Mouse (Mus musculus) right cerebral cortex, postnatal 10 days (tissue): ENCODE measurements around the gene Zxdc.

Source experiments
- DNase-seq, 2 experiments: peaks; one replicate each; pipeline ENCODE4 v3.0.0; 2021; ENCODE audit warnings: low spot score in 2 of 2

The Zxdc gene

DNA sequence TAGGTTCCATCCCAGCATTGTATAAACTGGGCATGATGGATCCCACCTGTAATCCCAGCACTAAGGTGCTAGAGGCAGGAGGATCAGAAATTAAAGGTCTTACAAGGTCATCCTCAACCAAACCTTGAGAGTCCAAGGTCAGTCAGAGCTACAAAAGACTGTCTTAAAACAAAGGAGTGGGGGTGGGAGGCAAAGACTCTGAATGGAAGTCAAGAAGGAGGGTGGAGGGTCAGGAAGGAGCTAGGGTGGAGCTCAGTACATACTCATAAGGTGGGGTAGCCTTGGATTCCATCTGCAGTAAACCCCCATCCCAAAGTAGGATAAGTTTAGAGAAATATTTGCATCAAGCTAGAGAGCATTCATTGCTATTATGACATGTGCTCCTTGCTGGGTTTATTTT, 83.3 kb downstream of the Zxdc start:
- no peak for DNase-seq
